Mouse (Mus musculus) cortical plate, adult 2 months (tissue): Measurements from ENCODE around the gene Uba52.

Experiments
- CTCF ChIP-seq: fragments of 200-500 bp; IDR thresholded peaks from 2 replicates; pipeline ENCODE4 v1.5.1; 2011; ENCODE audit warnings: mild to moderate bottlenecking, control low read depth, low read length; ENCODE audit not compliant: insufficient read depth; ENCODE audit errors: extremely low read depth
- POLR2A ChIP-seq: fragments of 200-500 bp; IDR thresholded peaks from 2 replicates; pipeline ENCODE4 v1.6.1; 2011; ENCODE audit warnings: mild to moderate bottlenecking, low read length, control low read depth; ENCODE audit not compliant: insufficient read depth; ENCODE audit errors: extremely low read depth

DNA sequence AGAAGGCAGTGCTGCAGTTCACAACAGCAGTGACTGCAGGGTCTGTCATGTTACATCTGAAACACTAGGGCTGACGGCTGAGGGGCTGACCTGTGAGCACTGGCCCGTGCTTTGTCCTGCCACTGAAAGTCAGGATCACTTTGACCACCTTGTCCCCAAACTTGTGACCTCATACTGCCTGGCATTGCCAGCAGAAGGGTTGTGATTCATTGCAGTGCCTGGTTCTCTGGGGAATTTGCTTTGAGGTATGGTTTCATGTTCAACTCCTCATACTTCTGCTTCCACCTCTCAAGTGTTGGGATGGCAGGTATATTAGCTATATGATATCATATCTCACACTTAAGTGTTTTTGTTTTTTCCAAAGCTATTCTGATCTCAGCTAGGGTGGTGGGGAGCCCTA is 25.1 kb upstream of the Uba52 start:
- TF ChIP-seq POLR2A (no peak), CTCF (no peak)
